Mouse (Mus musculus) CH12.LX (cell line): ENCODE data around the gene Hdac4.

Experiments used
- CHD1 ChIP-seq: IDR thresholded peaks from 2 replicates; pipeline ENCODE4 v1.6.1; 2012; ENCODE audit warnings: low read depth, low read length, improper control_type of control experiment, inconsistent platforms
- CTCF ChIP-seq, 2 experiments: IDR thresholded peaks in 1 of 2; conservative IDR thresholded peaks in 1 of 2; 2 replicates each; pipeline ENCODE4 v1.5.1; 2011 to 2012; ENCODE audit warnings: low read depth in 2 of 2, low read length in 2 of 2, improper control_type of control experiment in 1 of 2, inconsistent platforms in 1 of 2, mild to moderate bottlenecking in 1 of 2, moderate library complexity in 1 of 2
- EP300 ChIP-seq: IDR thresholded peaks from 2 replicates; pipeline ENCODE4 v1.6.1; 2011; ENCODE audit warnings: low read length, improper control_type of control experiment
- JUND ChIP-seq: conservative IDR thresholded peaks from 2 replicates; pipeline ENCODE4 v1.6.1; 2011; ENCODE audit warnings: low read depth, low read length, improper control_type of control experiment
- POLR2A ChIP-seq: IDR thresholded peaks from 2 replicates; pipeline ENCODE4 v1.6.1; 2011; ENCODE audit warnings: low read depth, mild to moderate bottlenecking, improper control_type of control experiment, low read length
- RAD21 ChIP-seq: IDR thresholded peaks from 2 replicates; pipeline ENCODE4 v1.6.1; 2011; ENCODE audit warnings: low read depth, mild to moderate bottlenecking, low read length, improper control_type of control experiment, moderate library complexity
- USF1 ChIP-seq: IDR thresholded peaks from 2 replicates; pipeline ENCODE4 v1.6.1; 2014; ENCODE audit warnings: low read depth, mild to moderate bottlenecking, inconsistent platforms, low read length, improper control_type of control experiment

GRCm38 (mm10) chr1:92117597-92117996 is 77.9 kb downstream of the Hdac4 start:
- TF ChIP-seq CTCF (conservative IDR thresholded peaks at IDR 0.05 in 1 of 2, IDR thresholded peaks at IDR 0.05 in 1 of 2; ENCODE audit: low read depth in 2 of 2, low read length in 2 of 2) = no peak
- TF ChIP-seq USF1 = no peak
- TF ChIP-seq POLR2A = no peak
- no peak for TF ChIP-seq CHD1
- no peak for TF ChIP-seq EP300
- TF ChIP-seq JUND = no peak
- TF ChIP-seq RAD21 = no peak
